Mouse (Mus musculus) urinary bladder, postnatal 36 days (tissue): ENCODE data around the gene Scpep1.

Experiments
- DNase-seq, 2 experiments: peaks; one replicate each; pipeline ENCODE4 v3.0.0; 2022; ENCODE audit warnings: low spot score in 2 of 2, mixed read lengths in 1 of 2

Scpep1 gene

GRCm38 (mm10) chr11:88878011-88878410 lies 77.3 kb downstream of the Scpep1 start:
- DNase-seq, result no peak
